Mouse (Mus musculus): ENCODE data around the gene Hist1h3b.

DNA sequence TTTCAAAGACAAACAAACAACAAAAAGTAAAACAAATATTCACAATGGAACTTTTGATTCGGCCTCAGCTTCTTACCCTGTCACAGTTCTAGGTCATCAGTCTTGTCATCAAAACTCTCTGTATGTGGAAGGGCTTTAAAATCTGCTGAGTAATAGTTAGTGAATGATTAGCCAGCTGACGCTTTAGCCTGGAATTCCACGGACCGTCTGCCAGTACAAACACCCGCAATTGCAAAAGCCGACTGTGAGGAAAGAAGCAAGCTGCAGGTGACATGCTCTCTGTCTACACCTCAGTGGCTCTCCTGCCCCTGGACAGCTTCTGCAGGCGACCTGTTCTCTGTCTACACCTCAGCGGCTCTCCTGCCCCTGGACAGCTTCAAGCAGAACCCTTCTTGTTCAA is 21.6 kb upstream of the Hist1h3b start:
- no peak for TF ChIP-seq CTCF (IDR thresholded peaks at IDR 0.05; ENCODE audit: insufficient read depth, low read depth, low read length)
- TF ChIP-seq POLR2A (IDR thresholded peaks at IDR 0.05; ENCODE audit: insufficient read depth, low read depth, low read length), result no peak
